Mouse (Mus musculus) erythroblast, adult 5-6 weeks (primary cell): ENCODE measurements around the gene Samd8. TPM values are rescaled to one million over a fixed set of nuclear protein-coding genes. Genes with fewer than 3 reads are reported as not detected.

Experiments
- ATAC-seq: replicated peaks from 2 replicates; pipeline ENCODE4 v1.8.0; 2016; ENCODE audit warnings: moderate number of reproducible peaks, mild to moderate bottlenecking, moderate TSS enrichment, inconsistent platforms; ENCODE audit not compliant: poor library complexity, low FRiP score, severe bottlenecking
- total RNA-seq, 2 experiments: library from RNA; stranded (forward) in 1 of 2; stranded (reverse) in 1 of 2; fragments of 150-400 nt in 1 of 2; fragments of 200-764, 138-1000 nt in 1 of 2; gene quantifications; 2 replicates each; pipeline versions ENCODE4 v1.2.3 to v1.2.4; 2015 to 2017; ENCODE audit warnings: low replicate concordance in 2 of 2

The Samd8 gene
- total RNA-seq, 2 experiments from 2014 or later: 1.8 to 10.2 TPM

- no peak for ATAC-seq
Observed at GRCm38 (mm10) chr14:21742441-21742840, 7.9 kb upstream of the Samd8 start.

GRCm38 (mm10) chr14:21744169-21744568 lies 6.2 kb upstream of the Samd8 start:
- no peak for ATAC-seq

- no peak for ATAC-seq
Observed at GRCm38 (mm10) chr14:21745149-21745548, 5.2 kb upstream of the Samd8 start.

- no peak for ATAC-seq
Observed at GRCm38 (mm10) chr14:21746251-21746650, 4.1 kb upstream of the Samd8 start.

- no peak for ATAC-seq
Observed at GRCm38 (mm10) chr14:21746846-21747245, 3.5 kb upstream of the Samd8 start.

GRCm38 (mm10) chr14:21747436-21748141 lies 2.7 kb upstream of the Samd8 start:
- ATAC-seq: no peak

GRCm38 (mm10) chr14:21748142-21748870 lies 2.0 kb upstream of the Samd8 start:
- ATAC-seq: no peak

- peak; percentile 81 for ATAC-seq
Observed at GRCm38 (mm10) chr14:21750881-21751542, 681 bp downstream of the Samd8 start, which contains the start of gene Dusp13. Dusp13 (minus strand) TSS chr14:21751181.

GRCm38 (mm10) chr14:21752411-21752810 lies 2.1 kb downstream of the Samd8 start:
- ATAC-seq: no peak

- no peak for ATAC-seq
Observed at GRCm38 (mm10) chr14:21753367-21753766, 3.0 kb downstream of the Samd8 start.

- ATAC-seq: no peak
Observed at GRCm38 (mm10) chr14:21761560-21761959, 11.2 kb downstream of the Samd8 start.

GRCm38 (mm10) chr14:21763736-21764135 lies 13.4 kb downstream of the Samd8 start:
- ATAC-seq: no peak

- no peak for ATAC-seq
Observed at GRCm38 (mm10) chr14:21764646-21765045, 14.3 kb downstream of the Samd8 start.

GRCm38 (mm10) chr14:21765754-21766397 lies 15.5 kb downstream of the Samd8 start:
- no peak for ATAC-seq

GRCm38 (mm10) chr14:21766398-21766958 lies 16.1 kb downstream of the Samd8 start:
- 0 out of 2 replicates have a peak, but pooled peaks have one; percentile 17 for ATAC-seq

GRCm38 (mm10) chr14:21772506-21773281 lies 22.4 kb downstream of the Samd8 start:
- ATAC-seq: no peak

GRCm38 (mm10) chr14:21773946-21774345 lies 23.6 kb downstream of the Samd8 start:
- ATAC-seq: no peak

GRCm38 (mm10) chr14:21776201-21776600 lies 25.9 kb downstream of the Samd8 start:
- no peak for ATAC-seq

GRCm38 (mm10) chr14:21786500-21786899 lies 36.2 kb downstream of the Samd8 start:
- ATAC-seq: no peak
